Mouse (Mus musculus): ENCODE data around the gene Inafm2. TPM values are rescaled to one million over a fixed set of nuclear protein-coding genes. Genes with fewer than 3 reads are reported as not detected.

Inafm2 gene
- polyA plus RNA-seq, 1 experiment from 2014 or later, result 24.1 TPM

Other genes with a start within 250 kb of the Inafm2 start
- 2.3 and 2.4 TPM in 2 replicates for gene Bmf, start 196.1 kb upstream of the Inafm2 start, polyA plus RNA-seq (2015; fragmentation: Nextera tagmentation; extraction: Ambion mirVana)
- gene Bub1b, start 147.5 kb upstream of the Inafm2 start, polyA plus RNA-seq (2015; fragmentation: Nextera tagmentation; extraction: Ambion mirVana), result 58.4 and 63.6 TPM in 2 replicates
- 1.8 and 2.0 TPM in 2 replicates for gene Pak6, start 82.5 kb upstream of the Inafm2 start, polyA plus RNA-seq (2015; fragmentation: Nextera tagmentation; extraction: Ambion mirVana)
- gene Ankrd63, start 41.8 kb upstream of the Inafm2 start, polyA plus RNA-seq (2015; fragmentation: Nextera tagmentation; extraction: Ambion mirVana), result 0.15 and 0.22 TPM in 2 replicates
- 0.99 and 1.3 TPM in 2 replicates for gene Plcb2, start 17.3 kb upstream of the Inafm2 start, polyA plus RNA-seq (2015; fragmentation: Nextera tagmentation; extraction: Ambion mirVana)
- 0.93 and 1.2 TPM in 2 replicates for gene Ccdc9b, start 16.9 kb downstream of the Inafm2 start, polyA plus RNA-seq (2015; fragmentation: Nextera tagmentation; extraction: Ambion mirVana)
- gene Phgr1, start 27.0 kb downstream of the Inafm2 start, polyA plus RNA-seq (2015; fragmentation: Nextera tagmentation; extraction: Ambion mirVana), result 66.6 and 66.9 TPM in 2 replicates
- 2.2 and 2.3 TPM in 2 replicates for gene Disp2, start 34.0 kb downstream of the Inafm2 start, polyA plus RNA-seq (2015; fragmentation: Nextera tagmentation; extraction: Ambion mirVana)
- gene Knstrn, start 68.2 kb downstream of the Inafm2 start, polyA plus RNA-seq (2015; fragmentation: Nextera tagmentation; extraction: Ambion mirVana), result 78.5 and 85.7 TPM in 2 replicates
- 41.9 and 51.3 TPM in 2 replicates for gene Ivd, start 116.2 kb downstream of the Inafm2 start, polyA plus RNA-seq (2015; fragmentation: Nextera tagmentation; extraction: Ambion mirVana)
- gene Bahd1, start 154.6 kb downstream of the Inafm2 start, polyA plus RNA-seq (2015; fragmentation: Nextera tagmentation; extraction: Ambion mirVana), result 3.6 and 4.9 TPM in 2 replicates
- 16.1 and 16.6 TPM in 2 replicates for gene Chst14, start 180.7 kb downstream of the Inafm2 start, polyA plus RNA-seq (2015; fragmentation: Nextera tagmentation; extraction: Ambion mirVana)